Mouse (Mus musculus) liver, embryonic 14.5 days (tissue): ENCODE results near the gene Cmklr1.

Experiments
- CTCF ChIP-seq: IDR thresholded peaks from 2 replicates; pipeline ENCODE4 v1.5.1; 2016; ENCODE audit warnings: antibody characterized with exemption, low read depth, control low read depth
- EP300 ChIP-seq: IDR thresholded peaks from 2 replicates; pipeline ENCODE4 v1.6.1; 2016; ENCODE audit warnings: antibody characterized with exemption, low read depth

DNA sequence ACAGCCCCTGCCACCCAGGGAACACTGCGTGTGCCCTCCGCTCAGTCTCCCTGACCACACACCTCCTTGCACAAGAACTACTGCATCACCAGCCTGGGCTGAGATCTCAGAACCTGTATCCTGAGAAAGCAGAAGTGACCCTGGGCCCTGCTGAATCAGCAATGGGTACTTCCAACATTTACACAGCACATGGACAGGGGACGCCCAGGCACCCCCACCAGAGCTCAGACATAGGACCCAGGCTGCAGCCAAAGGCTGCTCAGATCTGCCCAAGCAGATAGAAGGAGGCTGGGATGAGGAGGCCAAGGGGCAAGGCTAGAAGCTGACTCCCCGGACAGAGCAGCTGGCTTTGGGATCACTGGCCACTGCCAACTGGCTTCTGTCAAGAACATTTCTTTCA lies 5.7 kb downstream of the Cmklr1 start:
- no peak for TF ChIP-seq CTCF
- TF ChIP-seq EP300: no peak
